Mouse (Mus musculus): ENCODE results near the gene Ralgps1. TPM values are rescaled to one million over a fixed set of nuclear protein-coding genes. Genes with fewer than 3 reads are reported as not detected.

Gene Ralgps1
- polyA plus RNA-seq, 1 experiment, result 0.53 TPM

GRCm38 (mm10) chr2:33272665-33273439, 98.4 kb downstream of the Ralgps1 start:
- Histone ChIP-seq H3K9me3 (no peaks in the 10 kb centered on the region), H3K4me3 (replicated peaks) (no peak overlapping the region), H3K27me3 (replicated peaks) (peaks cover 26% of the 10 kb centered on the region), H3K36me3 (replicated peaks; ENCODE audit: low read length) (peaks cover 2% of the 10 kb centered on the region), H3K4me1 (peaks cover 29% of the 10 kb centered on the region)
- TF ChIP-seq GATA1 (IDR thresholded peaks at IDR 0.05; ENCODE audit: borderline replicate concordance, low read length), result no peak
- TF ChIP-seq FLI1 (IDR thresholded peaks at IDR 0.05; ENCODE audit: low read length), result no peak

- peaks cover 29% of the 10 kb centered on the region for H3K4me1 ChIP-seq
- H3K9me3 ChIP-seq, result no peaks in the 10 kb centered on the region
- TF ChIP-seq GATA1 (IDR thresholded peaks at IDR 0.05; ENCODE audit: borderline replicate concordance, low read length), result no peak
- peaks cover 26% of the 10 kb centered on the region for H3K27me3 ChIP-seq (replicated peaks)
- peaks cover 2% of the 10 kb centered on the region for H3K36me3 ChIP-seq (replicated peaks; ENCODE audit: low read length)
- H3K4me3 ChIP-seq (replicated peaks), result no peak overlapping the region
Measured at GRCm38 (mm10) chr2:33271511-33271910, 99.8 kb downstream of the Ralgps1 start.

GRCm38 (mm10) chr2:33270569-33270968, 100.7 kb downstream of the Ralgps1 start:
- no peak overlapping the region for H3K4me3 ChIP-seq (replicated peaks)
- H3K27me3 ChIP-seq (replicated peaks), result peaks cover 23% of the 10 kb centered on the region
- peaks cover 29% of the 10 kb centered on the region for H3K4me1 ChIP-seq
- H3K9me3 ChIP-seq, result no peaks in the 10 kb centered on the region
- H3K36me3 ChIP-seq (replicated peaks; ENCODE audit: low read length), result peaks cover 2% of the 10 kb centered on the region
- no peak for TF ChIP-seq FLI1 (IDR thresholded peaks at IDR 0.05; ENCODE audit: low read length)
- no peak for TF ChIP-seq GATA1 (IDR thresholded peaks at IDR 0.05; ENCODE audit: borderline replicate concordance, low read length)

GRCm38 (mm10) chr2:33269132-33269493, 102.2 kb downstream of the Ralgps1 start:
- Histone ChIP-seq H3K27me3 (replicated peaks) (peaks cover 24% of the 10 kb centered on the region), H3K4me3 (replicated peaks) (peak overlapping the region; percentile 48), H3K36me3 (replicated peaks; ENCODE audit: low read length) (peaks cover 2% of the 10 kb centered on the region), H3K4me1 (peaks cover 22% of the 10 kb centered on the region), H3K9me3 (no peaks in the 10 kb centered on the region)
- TF ChIP-seq GATA1 (IDR thresholded peaks at IDR 0.05; ENCODE audit: borderline replicate concordance, low read length) (no peak), FLI1 (IDR thresholded peaks at IDR 0.05; ENCODE audit: low read length) (no peak)

GRCm38 (mm10) chr2:33268384-33269131, 102.7 kb downstream of the Ralgps1 start:
- Histone ChIP-seq H3K4me1 (peaks cover 22% of the 10 kb centered on the region), H3K9me3 (no peaks in the 10 kb centered on the region), H3K36me3 (replicated peaks; ENCODE audit: low read length) (peaks cover 2% of the 10 kb centered on the region), H3K27me3 (replicated peaks) (peaks cover 27% of the 10 kb centered on the region), H3K4me3 (replicated peaks) (no peak overlapping the region)
- no peak for TF ChIP-seq FLI1 (IDR thresholded peaks at IDR 0.05; ENCODE audit: low read length)
- no peak for TF ChIP-seq GATA1 (IDR thresholded peaks at IDR 0.05; ENCODE audit: borderline replicate concordance, low read length)

- H3K4me1 ChIP-seq, result peaks cover 22% of the 10 kb centered on the region
- TF ChIP-seq FLI1 (IDR thresholded peaks at IDR 0.05; ENCODE audit: low read length) (no peak), GATA1 (IDR thresholded peaks at IDR 0.05; ENCODE audit: borderline replicate concordance, low read length) (no peak)
Measured at GRCm38 (mm10) chr2:33267075-33267474, 104.2 kb downstream of the Ralgps1 start.

GRCm38 (mm10) chr2:33265793-33266192, 105.5 kb downstream of the Ralgps1 start:
- Histone ChIP-seq H3K36me3 (replicated peaks; ENCODE audit: low read length) (peaks cover 2% of the 10 kb centered on the region), H3K4me1 (peaks cover 13% of the 10 kb centered on the region), H3K4me3 (replicated peaks) (no peak overlapping the region), H3K27me3 (replicated peaks) (peaks cover 29% of the 10 kb centered on the region), H3K9me3 (no peaks in the 10 kb centered on the region)
- TF ChIP-seq FLI1 (IDR thresholded peaks at IDR 0.05; ENCODE audit: low read length) (no peak), GATA1 (IDR thresholded peaks at IDR 0.05; ENCODE audit: borderline replicate concordance, low read length) (no peak)

More at GRCm38 (mm10) chr2:33267075-33267474, 104.2 kb downstream of the Ralgps1 start:
- H3K9me3 ChIP-seq, result no peaks in the 10 kb centered on the region
- no peak overlapping the region for H3K4me3 ChIP-seq (replicated peaks)
- peaks cover 2% of the 10 kb centered on the region for H3K36me3 ChIP-seq (replicated peaks; ENCODE audit: low read length)
- H3K27me3 ChIP-seq (replicated peaks), result peaks cover 26% of the 10 kb centered on the region

GRCm38 (mm10) chr2:33261475-33261874, 109.8 kb downstream of the Ralgps1 start:
- H3K36me3 ChIP-seq (replicated peaks; ENCODE audit: low read length), result no peaks in the 10 kb centered on the region
- H3K27me3 ChIP-seq (replicated peaks), result peaks cover 20% of the 10 kb centered on the region
- no peaks in the 10 kb centered on the region for H3K9me3 ChIP-seq
- no peak overlapping the region for H3K4me3 ChIP-seq (replicated peaks)
- TF ChIP-seq GATA1 (IDR thresholded peaks at IDR 0.05; ENCODE audit: borderline replicate concordance, low read length), result no peak
- no peak for TF ChIP-seq FLI1 (IDR thresholded peaks at IDR 0.05; ENCODE audit: low read length)
- peaks cover 11% of the 10 kb centered on the region for H3K4me1 ChIP-seq

GRCm38 (mm10) chr2:33260772-33261171, 110.5 kb downstream of the Ralgps1 start:
- H3K4me1 ChIP-seq, result peaks cover 12% of the 10 kb centered on the region
- no peak for TF ChIP-seq FLI1 (IDR thresholded peaks at IDR 0.05; ENCODE audit: low read length)
- TF ChIP-seq GATA1 (IDR thresholded peaks at IDR 0.05; ENCODE audit: borderline replicate concordance, low read length), result no peak
- H3K36me3 ChIP-seq (replicated peaks; ENCODE audit: low read length), result no peaks in the 10 kb centered on the region

More at GRCm38 (mm10) chr2:33260772-33261171, 110.5 kb downstream of the Ralgps1 start:
- no peak overlapping the region for H3K4me3 ChIP-seq (replicated peaks)
- H3K9me3 ChIP-seq, result no peaks in the 10 kb centered on the region
- H3K27me3 ChIP-seq (replicated peaks), result peaks cover 21% of the 10 kb centered on the region
